Mouse (Mus musculus): ENCODE measurements around the gene Vasp.

DNA sequence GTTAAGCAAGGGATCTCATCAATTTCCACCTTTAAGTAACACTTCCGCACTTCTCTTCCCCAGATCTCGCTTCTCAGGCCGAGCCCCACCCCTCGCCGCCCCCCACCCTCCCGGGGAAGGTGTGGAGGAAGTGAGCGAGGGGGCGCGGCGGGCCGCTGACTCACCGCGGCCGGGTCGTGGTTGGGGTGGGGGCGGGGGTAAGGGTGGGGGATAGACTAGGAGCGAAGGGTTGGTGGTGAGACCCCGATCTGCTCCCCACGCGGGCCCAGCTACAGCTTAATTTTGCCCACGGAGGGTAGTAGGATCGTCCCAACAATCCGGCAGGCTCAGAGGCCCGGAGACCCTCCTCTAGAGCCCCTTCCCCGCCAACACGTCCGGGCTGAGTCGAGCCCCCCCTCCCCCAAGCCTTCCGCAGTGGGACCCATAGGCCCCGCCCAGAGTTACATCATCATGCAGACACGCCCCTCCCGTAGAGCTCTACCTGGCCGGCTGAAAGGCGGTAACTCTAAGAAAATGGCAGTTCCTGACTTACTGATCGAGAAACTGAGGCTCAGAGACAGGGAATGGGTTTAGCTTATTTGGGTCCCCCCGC is 652 bp upstream of the Vasp start:
- no peak for TF ChIP-seq FLI1 (IDR thresholded peaks at IDR 0.05; ENCODE audit: low read length)
- no peak for TF ChIP-seq GATA1 (IDR thresholded peaks at IDR 0.05; ENCODE audit: borderline replicate concordance, low read length)

Data from megakaryocyte, embryonic 14.5 days (primary cell).